Mouse (Mus musculus) cortical plate, adult 2 months (tissue): ENCODE measurements around the gene Chmp3.

Experiments used
- CTCF ChIP-seq: fragments of 200-500 bp; IDR thresholded peaks from 2 replicates; pipeline ENCODE4 v1.5.1; 2011; ENCODE audit warnings: mild to moderate bottlenecking, control low read depth, low read length; ENCODE audit not compliant: insufficient read depth; ENCODE audit errors: extremely low read depth
- POLR2A ChIP-seq: fragments of 200-500 bp; IDR thresholded peaks from 2 replicates; pipeline ENCODE4 v1.6.1; 2011; ENCODE audit warnings: mild to moderate bottlenecking, low read length, control low read depth; ENCODE audit not compliant: insufficient read depth; ENCODE audit errors: extremely low read depth

DNA sequence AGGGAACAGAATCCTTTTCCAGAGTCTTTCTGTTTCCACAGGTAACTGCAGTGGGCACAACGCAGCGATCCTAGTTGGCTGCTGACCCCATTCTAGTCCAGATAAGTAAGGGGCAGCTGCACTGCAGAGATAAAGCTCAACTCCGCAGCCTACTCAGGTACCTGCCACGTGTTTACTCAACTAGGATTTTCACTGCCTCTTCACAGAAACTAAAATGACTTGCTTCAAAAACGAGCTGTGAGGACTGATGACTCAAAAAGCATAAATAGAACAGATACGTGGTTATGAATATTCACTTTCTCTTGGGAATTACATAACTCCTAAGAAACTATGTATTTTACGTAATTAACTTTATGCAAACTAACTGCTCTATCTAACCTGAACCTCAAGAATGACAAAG is 66.4 kb downstream of the Chmp3 start:
- no peak for TF ChIP-seq CTCF
- TF ChIP-seq POLR2A, result no peak
